Mouse (Mus musculus): Measurements from ENCODE around the gene Clip4. TPM values are rescaled to one million over a fixed set of nuclear protein-coding genes. Genes with fewer than 3 reads are reported as not detected.
A peak's percentile ranks its signal among the peaks of the same experiment; 100 is the strongest.

The Clip4 gene
- total RNA-seq, 2 experiments from 2014 or later, result 173 TPM

DNA sequence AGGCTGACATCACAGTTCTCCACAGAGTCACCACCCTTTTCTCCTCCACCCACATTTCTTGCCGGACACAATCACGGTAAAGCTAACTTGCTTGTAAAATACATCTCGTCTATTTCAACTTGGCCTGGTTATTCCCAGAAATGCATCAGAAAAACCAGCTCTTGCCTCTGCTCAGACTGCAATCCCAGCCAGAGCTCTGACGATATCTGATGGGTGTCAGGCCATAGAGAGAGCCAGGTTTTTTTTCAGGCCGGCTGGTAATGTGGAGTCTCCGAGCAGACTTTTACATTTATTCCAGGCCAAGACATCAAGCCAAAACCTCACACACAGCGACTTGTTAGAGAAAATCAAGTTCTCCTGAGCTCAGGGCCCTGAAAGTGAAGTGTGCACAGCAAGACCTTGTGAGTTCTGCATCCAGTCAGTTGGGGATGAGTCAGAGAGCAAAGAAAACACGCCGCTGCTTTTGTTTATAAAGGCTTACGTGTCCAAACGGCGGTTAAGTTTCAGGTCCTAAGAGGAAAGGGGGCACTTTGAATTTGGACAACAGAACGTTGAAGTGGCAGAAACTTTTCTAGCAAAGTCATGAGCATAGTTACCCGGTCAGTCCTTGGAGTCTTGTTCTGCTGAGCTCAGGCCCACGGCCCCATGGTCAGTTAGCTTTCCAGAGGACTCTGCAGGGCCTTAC lies 27.4 kb downstream of the Clip4 start:
- DNase-seq, result peak; percentile 57

DNA sequence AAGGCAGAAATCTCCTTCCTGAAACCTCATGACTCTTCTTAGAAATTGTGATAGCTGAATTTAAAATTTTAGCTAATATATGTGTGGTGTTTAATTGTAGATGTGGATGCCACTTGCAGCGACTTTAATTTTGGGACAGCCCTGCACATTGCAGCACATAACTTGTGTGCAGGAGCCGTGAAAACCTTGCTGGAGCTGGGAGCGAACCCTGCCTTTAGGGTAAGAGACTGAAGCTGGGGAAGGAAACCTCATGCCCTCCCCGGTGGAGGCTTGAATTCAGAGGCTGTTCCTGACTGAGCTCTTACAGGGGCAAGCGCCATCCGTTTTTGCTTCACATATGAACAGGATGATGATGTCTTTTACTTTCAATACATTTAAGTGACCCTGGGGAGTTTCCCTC lies 35.2 kb downstream of the Clip4 start:
- DNase-seq, result no peak

DNA sequence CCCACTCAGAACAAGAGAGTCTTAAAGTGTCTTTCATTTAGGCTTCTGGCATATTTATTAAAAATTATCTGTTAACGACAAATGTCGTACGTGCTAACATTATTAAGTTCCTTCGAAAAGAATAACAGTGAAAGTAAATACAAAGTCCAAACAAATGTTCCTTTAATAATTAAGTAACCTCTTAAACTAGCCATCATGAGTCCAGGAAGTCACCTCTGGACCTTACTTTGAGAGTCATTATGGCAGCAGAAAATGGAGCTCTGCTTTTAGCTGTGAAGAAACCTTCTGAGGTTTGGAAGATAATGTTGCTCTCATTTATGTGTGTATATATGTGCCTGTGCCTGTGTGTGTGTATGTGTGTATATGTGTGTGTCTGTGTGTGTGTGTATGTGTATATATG lies 35.6 kb downstream of the Clip4 start:
- no peak for DNase-seq

DNA sequence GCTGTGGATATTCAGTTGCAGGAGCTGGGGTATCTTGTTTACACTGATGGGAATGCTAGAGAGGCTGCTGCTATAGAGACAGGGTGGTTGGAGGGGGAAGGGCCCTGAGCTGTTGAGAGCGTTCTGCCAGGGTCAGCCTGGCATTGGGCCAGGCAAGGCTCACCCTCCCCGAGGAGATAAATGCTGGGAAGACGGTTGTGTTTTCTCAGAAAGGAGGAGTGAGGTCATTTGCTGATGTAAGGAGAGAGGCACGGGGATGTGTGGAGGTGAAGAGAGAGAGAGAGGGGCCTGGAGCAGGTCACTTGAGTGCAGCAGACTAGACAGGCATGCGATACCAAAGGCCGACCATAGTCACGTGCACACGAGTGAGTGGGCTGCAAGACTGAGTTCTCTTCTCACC lies 42.8 kb downstream of the Clip4 start:
- peak; percentile 64 for DNase-seq

DNA sequence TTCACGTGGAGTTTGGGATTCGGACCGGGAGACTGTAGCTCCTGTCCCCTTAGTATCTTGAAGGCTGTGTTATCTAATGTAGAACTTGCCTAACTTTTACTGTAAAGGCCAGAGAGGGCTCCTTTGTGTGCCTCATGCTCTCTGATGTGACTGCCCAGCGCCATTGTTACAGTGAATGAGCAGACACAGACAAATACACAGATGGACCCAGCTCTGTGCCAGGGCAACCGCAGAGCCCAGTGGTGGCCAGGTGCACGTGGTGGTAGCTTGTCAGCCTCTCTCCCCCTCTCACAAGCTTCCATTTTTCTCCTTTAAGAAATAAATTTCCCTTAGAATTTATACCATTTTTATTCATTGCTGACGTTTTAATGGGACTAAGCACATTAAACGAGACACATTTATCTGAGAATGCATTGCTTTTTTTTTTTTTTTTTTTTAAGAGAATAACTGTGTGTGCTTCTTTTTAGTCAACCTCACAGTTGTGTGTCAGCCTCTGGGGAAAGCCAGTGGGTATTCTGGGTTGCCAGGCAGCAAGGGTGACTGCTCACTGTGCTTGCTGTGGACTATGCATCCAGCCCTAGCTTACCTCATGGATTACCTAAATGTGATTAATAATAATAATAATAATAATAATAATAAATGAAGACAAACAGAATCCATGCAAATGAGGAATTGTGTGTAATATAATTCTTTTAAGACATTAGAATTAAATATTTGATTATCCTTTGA lies 48.0 kb downstream of the Clip4 start:
- no peak for DNase-seq

DNA sequence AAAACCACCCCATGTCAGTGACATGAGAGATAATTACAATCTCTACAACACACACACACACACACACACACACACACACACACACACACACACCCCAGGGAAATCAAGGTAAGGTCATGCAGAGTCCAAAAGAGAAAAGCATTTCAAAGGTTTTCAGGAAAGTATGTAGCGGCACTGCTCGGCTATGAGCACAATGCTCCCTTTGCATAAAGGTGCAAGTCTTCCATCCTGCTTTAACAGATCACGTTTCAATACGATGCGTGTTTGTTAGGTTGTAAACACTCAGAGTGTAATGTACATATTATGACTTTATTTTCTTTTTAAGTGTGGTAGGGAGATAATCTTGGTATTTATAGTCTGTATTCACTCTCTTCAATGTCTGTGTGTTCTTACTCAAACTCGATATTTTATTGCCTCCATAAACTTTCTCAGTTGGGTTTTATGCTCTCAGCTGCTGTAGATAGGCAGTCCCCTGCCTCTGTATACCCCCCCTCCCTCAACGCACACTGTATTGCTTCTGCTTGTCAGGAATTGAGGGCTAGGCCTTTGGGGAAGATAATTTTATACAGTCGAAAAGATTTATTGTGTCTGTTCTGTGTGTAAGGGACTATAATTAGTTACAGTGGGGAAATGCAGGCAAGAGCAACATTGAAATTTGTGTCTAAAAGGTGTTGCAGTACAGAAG lies 55.5 kb downstream of the Clip4 start:
- no peak for DNase-seq

DNA sequence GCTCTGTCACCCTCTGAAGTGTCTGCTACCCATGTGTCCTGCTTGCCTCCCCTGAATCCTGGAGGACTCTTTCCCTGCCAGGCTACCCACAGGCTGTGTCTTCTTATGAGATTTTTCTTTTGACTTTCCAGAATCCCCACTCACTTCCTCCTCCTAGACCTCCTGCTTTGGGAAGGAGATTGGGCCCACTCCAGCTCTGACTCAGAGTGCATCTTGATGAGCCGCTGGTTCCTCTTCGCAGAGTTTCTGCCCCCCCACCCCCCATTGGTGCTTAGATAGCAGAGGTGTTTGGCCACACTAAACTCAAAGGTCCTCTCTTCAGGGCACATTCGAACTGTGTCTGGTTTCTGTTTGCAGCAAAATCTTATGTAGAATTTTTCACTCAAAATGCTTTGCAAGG lies 58.3 kb downstream of the Clip4 start:
- peak; percentile 17 for DNase-seq

DNA sequence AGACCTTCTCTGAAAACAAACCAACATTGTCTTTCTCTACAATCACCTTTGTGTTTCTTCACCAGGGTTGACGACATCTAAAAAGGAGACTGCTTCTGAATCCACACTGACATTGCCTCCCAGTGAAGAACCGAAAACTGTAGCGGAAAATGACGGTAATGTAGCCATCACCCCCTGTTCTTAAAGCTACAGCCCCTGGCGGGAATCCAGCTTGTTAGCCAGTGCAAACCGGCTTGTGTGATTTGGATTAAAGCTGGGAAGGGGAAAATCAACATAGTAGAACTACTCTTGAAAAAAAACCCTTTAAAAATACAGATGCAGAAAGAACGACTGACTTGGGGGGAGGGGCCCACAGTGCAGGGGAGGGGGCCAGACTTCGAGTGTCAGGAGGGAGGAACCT lies 59.4 kb downstream of the Clip4 start:
- peak; percentile 32 for DNase-seq

DNA sequence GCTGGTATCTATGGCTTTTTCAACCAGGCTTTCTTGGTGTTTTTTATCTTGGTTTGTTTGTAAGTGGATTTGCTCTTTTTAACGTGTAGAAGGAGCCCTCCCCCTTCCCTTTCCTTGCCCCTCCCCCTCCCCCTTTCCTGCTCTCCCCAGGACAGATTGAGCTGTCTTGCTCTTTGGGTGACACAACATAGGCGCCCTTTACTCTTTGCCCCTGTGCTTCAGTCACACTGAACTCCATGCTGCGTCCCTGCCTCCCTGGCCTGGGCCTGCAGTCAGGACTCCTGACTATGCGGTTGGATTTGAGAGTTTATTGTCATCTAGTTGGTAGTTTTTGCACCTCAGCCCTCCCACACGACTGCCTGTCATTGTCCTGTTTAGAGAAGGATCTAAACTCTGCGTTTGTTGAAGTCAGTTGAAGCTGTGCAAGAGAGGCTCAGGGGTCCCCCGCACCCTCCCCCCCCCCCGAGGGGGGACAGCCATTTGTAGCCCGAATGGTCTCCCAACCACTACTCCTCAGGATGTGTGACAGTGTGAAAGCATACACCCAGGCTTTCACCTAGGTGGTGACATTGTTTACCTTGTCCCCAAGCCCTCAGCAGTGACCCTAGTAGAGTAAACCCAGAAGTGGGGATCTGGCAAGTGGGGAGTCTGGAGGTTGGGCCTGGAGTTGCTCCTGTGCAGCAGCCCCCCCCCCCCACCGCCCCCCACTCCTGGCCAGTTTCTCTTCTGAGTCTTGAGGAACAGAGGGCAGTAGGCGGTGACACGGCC lies 60.6 kb downstream of the Clip4 start:
- no peak for DNase-seq

DNA sequence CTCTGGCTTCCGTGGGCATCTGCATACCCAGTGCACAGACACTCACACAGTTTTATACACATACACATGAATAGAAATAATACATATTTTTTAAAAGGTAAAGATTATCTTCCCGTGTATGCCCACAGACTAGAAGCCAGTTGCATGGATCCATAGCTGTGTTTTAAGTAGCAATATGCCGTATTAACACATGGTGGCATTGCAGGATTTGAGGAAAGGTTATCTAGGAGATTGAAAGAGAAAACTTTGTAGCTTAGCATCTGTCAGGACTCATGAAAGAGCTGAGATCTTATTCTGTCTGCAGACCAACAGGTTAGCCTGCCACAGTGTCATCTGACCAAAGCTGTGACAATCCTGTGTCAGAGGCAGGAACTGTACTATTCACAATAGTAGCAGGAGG lies 63.7 kb downstream of the Clip4 start:
- DNase-seq, result no peak

DNA sequence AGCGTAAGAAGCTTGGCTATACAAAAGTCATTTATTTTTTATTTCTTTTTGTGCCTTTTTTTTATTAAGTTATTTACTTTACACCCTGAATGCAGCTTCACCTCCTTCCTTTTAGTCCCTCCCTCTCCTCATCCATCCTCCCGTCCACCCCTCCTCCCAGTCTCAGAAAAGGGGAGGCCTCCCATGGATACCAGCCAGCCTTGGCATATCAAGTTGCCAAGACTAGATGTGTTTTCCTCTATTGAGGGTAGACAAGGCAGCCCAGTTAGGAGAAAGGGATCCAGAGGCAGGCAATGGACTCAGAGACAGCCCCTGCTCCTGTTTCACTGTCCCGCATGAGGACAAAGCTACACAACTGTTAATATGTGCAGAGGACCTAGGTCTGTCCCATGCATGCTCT lies 93.9 kb downstream of the Clip4 start:
- DNase-seq, result no peak

DNA sequence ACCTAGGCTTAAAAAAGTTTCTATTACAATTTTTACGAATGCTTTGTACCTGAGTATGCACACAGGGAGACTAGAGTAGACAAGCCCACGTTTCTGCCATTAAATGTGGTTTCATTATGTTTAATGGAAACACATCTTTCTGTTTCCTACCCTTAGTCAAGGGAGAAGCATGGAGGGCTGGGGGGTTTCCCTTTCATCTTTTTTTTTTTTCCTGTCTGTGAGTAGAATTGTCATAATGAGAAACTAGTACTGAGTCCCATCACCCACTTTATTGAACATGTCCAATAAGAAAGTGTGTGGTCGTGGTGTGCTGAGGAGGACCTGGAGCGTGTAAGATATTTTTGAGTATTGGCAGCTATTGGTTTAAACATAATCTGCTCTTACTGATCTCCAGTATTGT lies 94.6 kb downstream of the Clip4 start:
- no peak for DNase-seq

DNA sequence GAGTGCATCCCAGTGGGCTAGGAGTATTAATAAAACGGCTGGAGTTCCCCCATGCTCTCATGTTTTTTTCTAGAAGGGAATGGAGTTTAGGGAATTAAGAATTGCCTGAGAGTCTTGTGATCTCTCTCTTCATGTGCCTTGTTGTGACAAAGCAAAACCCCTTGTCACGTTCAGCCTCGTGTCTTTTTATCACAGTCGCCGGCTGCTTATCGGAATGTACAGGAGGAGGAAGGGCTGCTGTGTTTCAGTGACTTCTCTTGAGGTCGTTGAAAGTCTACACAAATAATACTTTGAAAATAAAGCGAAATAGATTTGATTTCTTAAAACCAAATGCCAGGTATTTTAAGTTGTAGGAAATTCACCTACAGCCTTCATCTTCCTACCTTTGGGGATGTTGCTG lies 95.8 kb downstream of the Clip4 start:
- no peak for DNase-seq

DNA sequence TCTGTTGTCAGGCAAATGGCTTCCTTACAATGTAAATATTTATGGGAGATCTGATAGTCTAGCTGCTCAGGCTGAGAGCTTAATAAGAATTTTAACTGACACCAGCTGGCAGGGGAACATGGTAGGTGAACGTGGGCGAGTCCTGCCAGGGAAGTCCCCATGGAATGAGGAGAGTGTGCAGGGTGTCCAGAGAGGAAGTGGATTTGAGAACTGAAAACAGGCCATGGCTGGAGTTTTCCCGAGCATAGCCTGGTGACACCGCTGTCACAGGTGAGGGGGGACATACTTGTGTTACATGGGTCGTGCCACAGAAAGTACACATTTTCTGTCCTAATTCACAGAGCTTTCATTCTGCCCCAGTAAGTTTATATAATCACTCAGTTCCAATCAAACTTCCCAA lies 97.2 kb downstream of the Clip4 start:
- no peak for DNase-seq

DNA sequence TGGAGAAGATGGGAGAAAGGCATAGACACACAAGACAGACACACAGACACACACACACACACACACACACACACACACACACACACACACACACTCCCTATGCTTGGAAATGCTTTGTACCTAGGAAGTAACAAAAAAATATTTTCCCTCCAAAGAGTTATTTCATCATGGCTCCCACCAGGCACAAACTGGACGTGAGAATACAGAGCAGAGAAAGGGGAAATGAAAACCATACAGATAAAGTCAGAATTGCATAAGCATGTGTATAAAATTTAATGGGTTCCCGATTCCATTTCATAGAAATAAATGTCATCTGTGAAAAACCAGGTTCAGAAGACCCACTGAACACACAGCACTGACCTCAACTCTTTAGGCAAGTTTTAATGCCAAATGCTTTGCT lies 99.6 kb downstream of the Clip4 start:
- no peak for DNase-seq

DNA sequence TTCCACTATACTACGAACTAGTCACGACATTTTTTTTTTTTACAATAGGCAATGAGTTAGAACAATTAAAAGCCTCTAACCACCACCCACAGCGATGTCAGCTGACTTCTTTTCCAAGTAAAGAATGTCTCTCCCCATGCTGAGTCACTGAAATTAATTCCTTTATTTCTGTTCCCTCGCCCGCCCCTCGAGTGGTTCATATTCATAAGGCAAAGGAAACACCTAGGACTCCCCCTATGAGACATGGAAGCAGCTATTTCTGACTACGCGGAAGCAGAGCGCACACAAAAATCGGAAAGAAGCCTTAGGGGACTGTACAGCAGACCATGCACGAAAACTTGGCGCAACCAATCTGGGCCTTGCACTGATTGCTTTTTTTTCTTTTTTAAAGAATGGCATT lies 100.6 kb downstream of the Clip4 start:
- DNase-seq, result no peak

DNA sequence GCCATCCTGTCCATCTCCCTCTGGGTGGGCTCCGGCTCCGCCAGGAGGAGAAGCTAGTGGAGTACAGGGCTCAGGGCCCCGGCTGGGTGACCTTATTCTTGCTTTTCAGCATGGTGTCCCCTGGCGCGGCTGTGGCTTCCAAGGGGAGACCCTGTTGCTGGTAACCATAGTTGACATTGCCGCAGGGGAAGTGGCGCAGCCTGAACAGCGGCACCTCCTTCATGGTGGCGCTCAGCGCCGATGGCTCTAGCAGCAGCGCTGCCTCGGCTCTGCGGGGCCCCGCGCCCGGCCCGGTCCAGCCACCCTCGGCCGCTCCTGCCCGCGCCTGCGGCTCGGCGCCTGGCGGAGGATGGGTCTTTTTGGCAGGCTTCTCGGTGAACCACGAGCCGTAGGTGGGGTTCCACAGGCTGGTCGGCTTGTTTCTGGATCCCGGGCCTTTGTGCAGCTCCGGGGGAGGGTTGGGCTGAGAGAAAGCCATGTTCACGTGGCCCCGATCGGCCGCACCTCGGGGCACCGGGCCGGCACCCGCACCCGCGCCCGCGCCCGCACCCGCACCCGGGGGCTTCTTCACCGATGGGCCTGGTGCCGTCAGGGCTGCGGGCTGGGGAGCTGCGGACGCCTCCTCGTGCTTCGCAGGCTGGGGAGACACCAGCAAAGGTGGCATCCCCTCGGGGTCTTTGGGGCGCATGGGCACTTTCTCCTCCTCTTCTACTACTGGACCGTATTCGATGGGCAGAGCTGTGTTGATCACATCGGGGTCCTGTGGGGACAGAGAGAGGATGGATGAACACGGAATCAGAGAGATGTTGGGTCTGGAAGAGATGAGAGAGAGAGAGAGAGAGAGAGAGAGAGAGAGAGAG lies 101.3 kb downstream of the Clip4 start:
- peak; percentile 32 for DNase-seq

DNA sequence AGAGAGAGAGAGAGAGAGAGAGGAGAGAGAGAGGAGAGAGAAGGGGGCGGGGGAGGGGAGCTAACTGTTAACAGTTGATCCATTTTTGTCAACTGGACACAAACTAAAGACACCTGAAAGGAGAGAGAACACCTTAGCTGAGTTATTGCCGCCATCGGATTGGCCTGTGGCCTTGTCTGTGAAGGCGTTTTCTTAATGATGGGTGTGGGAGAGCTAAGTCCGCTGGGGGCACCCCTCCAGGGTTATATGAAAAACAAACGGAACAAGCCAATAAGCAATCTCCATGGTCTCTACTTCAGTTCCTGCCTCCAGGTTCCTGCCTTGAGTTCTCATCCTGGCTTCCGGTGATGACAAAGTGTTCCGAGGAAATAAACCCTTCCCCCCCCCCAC lies 102.0 kb downstream of the Clip4 start:
- DNase-seq, result no peak

DNA sequence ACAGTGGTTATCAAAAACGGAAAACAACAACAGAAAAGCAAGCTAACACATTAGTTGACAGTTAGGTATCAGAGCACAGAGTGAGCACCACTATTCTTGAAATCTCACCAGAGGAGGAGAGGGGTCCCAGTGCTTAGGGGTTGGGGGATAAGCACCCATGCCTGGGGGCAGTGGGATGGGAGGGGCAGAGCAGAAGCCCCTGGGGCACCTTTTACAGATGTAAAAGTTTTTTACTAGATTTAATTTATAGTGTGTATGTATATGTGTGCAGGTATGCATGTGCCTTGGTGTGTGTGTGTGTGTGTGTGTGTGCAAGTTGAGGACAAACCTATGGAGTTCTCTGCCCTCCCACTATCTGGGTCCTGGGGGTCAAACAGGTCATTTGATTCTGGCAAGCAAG lies 102.4 kb downstream of the Clip4 start:
- DNase-seq, result no peak

DNA sequence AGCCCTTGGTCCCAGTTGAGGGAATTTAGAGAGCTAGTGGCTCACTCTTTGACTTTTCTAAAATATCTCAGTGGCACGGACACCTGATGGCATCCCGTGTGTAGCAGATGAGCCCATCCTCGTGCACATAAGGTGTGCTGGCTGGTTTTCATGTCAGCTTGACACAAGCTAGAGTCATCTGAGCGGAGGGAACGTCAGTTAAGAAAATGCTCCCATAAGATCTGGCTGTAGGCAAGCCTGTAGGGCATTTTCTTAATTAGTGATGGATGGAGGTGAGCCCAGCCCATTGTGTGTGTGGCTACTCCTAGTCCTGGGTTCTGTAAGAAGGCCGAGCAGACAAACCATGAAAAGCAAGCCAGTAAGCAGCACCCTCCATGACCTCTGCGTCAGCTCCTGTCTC lies 103.7 kb downstream of the Clip4 start:
- DNase-seq, result no peak

DNA sequence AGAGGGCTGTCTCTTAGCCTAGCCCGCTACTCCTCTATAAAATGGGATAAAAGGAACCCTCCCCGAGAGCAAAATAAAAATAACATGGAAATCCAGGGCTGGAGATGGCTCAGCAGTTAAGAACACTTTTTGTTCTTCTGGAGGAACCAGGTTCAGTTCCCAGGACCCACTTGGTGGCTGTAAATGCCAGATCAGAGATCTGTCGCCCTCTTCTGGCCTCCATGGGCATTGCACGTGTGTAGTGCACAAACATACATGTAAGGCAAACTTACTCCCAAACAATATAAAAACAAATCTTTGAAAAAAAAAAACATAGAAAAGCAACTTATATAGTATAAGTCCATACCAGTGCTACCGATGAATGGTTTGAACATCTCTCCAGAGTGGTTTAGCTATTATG lies 104.7 kb downstream of the Clip4 start:
- peak; percentile 41 for DNase-seq

DNA sequence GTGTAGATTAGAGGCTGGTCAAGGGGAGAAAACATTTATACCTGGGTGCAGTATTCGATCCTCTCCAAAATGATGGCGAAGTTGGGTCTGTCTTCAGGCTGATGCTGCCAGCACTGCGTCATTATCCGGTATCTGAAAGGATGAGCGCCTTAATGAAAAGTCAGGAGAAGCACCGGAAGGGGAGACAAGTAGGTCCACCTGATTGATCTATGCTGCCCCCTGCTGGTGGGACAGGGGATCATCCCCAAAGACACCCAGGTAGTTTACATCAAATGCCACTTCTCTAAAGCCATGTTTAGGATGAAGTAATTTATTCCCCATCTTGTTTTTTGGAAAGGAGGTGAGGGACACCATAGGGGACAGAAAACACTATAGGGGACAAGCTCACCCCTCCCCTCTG lies 105.8 kb downstream of the Clip4 start:
- DNase-seq, result peak; percentile 68

Data from heart, postnatal 4 days (tissue).